Mouse (Mus musculus) myocyte (in vitro differentiated cells): Measurements from ENCODE around the gene Lrriq4. TPM values are rescaled to one million over a fixed set of nuclear protein-coding genes. Genes with fewer than 3 reads are reported as not detected.
A peak's percentile ranks its signal among the peaks of the same experiment; 100 is the strongest.
"Not testable (repeated sequence)": the region's sequence is repeated elsewhere in the genome, so short reads cannot be mapped to it uniquely, and the experiment has no call there.

ENCODE experiments used
- H3K27me3 ChIP-seq: one replicate; pipeline ENCODE4 v1.6.1; 2011; ENCODE audit not compliant: control insufficient read depth, insufficient read depth, insufficient read length
- H3K36me3 ChIP-seq: one replicate; pipeline ENCODE4 v1.6.1; 2011; ENCODE audit not compliant: control insufficient read depth, insufficient read depth
- H3K4me2 ChIP-seq: one replicate; pipeline ENCODE4 v1.6.1; 2011; ENCODE audit warnings: low read depth, control low read depth
- H3K4me3 ChIP-seq: one replicate; pipeline ENCODE4 v1.5.1; 2011; ENCODE audit warnings: mild to moderate bottlenecking, control low read depth, moderate library complexity
- H3K79me2 ChIP-seq: one replicate; pipeline ENCODE4 v1.6.1; 2011; ENCODE audit not compliant: control insufficient read depth, insufficient read depth
- H3ac ChIP-seq: one replicate; pipeline ENCODE4 v1.6.1; 2011; ENCODE audit not compliant: control insufficient read depth, insufficient read length
- CEBPB ChIP-seq: IDR thresholded peaks from 2 replicates; pipeline ENCODE4 v1.6.1; 2011; ENCODE audit warnings: mild to moderate bottlenecking, moderate library complexity; ENCODE audit not compliant: poor library complexity, insufficient read depth, severe bottlenecking
- E2F4 ChIP-seq: IDR thresholded peaks from one replicate; pipeline ENCODE4 v1.6.1; 2011; ENCODE audit warnings: mild to moderate bottlenecking, control low read depth, moderate library complexity; ENCODE audit not compliant: insufficient read depth
- MAX ChIP-seq: IDR thresholded peaks from one replicate; pipeline ENCODE4 v1.6.1; 2011; ENCODE audit warnings: low read depth, mild to moderate bottlenecking, control low read depth
- MYOD1 ChIP-seq, 3 experiments: IDR thresholded peaks; one replicate each; pipeline ENCODE4 v1.6.1; 2011; ENCODE audit warnings: control low read depth in 2 of 3, low read depth in 2 of 3, mild to moderate bottlenecking in 2 of 3, moderate library complexity in 1 of 3; ENCODE audit not compliant: insufficient read length in 2 of 3, control insufficient read depth in 1 of 3
- MYOG ChIP-seq, 3 experiments: IDR thresholded peaks; one replicate each; pipeline ENCODE4 v1.6.1; 2011; ENCODE audit warnings: control low read depth in 2 of 3, low read depth in 2 of 3, mild to moderate bottlenecking in 2 of 3; ENCODE audit not compliant: insufficient read length in 2 of 3, control insufficient read depth in 1 of 3, insufficient read depth in 1 of 3
- POLR2A ChIP-seq: IDR thresholded peaks from one replicate; pipeline ENCODE4 v1.6.1; 2011; ENCODE audit warnings: low read depth, mild to moderate bottlenecking, control low read depth, moderate library complexity; ENCODE audit not compliant: insufficient read length
- POLR2AphosphoS2 ChIP-seq: IDR thresholded peaks from one replicate; pipeline ENCODE4 v1.6.1; 2011; ENCODE audit warnings: low read depth, control low read depth; ENCODE audit not compliant: insufficient read length
- REST ChIP-seq: IDR thresholded peaks from one replicate; pipeline ENCODE4 v1.6.1; 2011; ENCODE audit warnings: mild to moderate bottlenecking, control low read depth, moderate library complexity; ENCODE audit not compliant: insufficient read depth, insufficient read length
- SRF ChIP-seq: IDR thresholded peaks from one replicate; pipeline ENCODE4 v1.6.1; 2011; ENCODE audit warnings: low read depth; ENCODE audit not compliant: control insufficient read depth, insufficient read length
- TCF12 ChIP-seq: IDR thresholded peaks from one replicate; pipeline ENCODE4 v1.6.1; 2011; ENCODE audit warnings: mild to moderate bottlenecking, control low read depth; ENCODE audit not compliant: poor library complexity, insufficient read depth, severe bottlenecking
- TCF3 ChIP-seq: IDR thresholded peaks from one replicate; pipeline ENCODE4 v1.6.1; 2011; ENCODE audit warnings: low read depth, control low read depth; ENCODE audit not compliant: insufficient read length
- USF1 ChIP-seq: IDR thresholded peaks from one replicate; pipeline ENCODE4 v1.6.1; 2011; ENCODE audit warnings: low read depth, mild to moderate bottlenecking, control low read depth, moderate library complexity
- polyA plus RNA-seq: library from polyadenylated mRNA; unstranded; fragments of >200 nt; fragmentation: generic; extraction: Trizol; gene quantifications from one replicate; pipeline ENCODE4 v1.2.1, GENCODE M21; 2012; ENCODE audit warnings: missing spikeins

Lrriq4 gene
- polyA plus RNA-seq, 1 experiment, result not detected

DNA sequence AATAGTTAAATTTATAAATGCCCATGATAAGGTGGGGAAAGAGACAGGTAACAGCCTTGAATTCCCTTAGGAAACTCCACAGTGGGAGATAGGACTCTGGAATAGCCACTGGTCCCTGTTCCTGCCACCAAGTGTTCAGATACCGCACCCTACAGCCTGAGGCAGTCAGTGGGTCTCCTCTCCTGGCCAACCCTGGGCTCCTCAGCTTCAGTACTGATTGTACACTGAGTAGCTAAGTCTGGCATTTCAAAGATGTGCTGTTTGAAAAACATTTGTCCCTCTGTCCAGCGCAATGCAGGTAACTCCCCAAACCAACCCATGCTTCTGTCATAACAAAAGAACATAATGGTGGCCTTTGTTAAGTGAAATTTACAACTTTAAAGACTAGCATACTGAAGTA is 51.4 kb downstream of the Lrriq4 start:
- Histone ChIP-seq H3ac (no peak overlapping the region), H3K79me2 (no peaks in the 10 kb centered on the region), H3K4me3 (no peak overlapping the region), H3K27me3 (no peaks in the 10 kb centered on the region), H3K36me3 (no peaks in the 10 kb centered on the region), H3K4me2 (no peak overlapping the region)
- TF ChIP-seq MAX (no peak), TCF3 (no peak), USF1 (no peak), SRF (no peak), CEBPB (no peak), MYOD1 (IDR thresholded peaks at IDR 0.05; ENCODE audit: control insufficient read depth in 1 of 3, insufficient read length in 2 of 3, low read depth in 2 of 3) (no peak), POLR2A (no peak)

DNA sequence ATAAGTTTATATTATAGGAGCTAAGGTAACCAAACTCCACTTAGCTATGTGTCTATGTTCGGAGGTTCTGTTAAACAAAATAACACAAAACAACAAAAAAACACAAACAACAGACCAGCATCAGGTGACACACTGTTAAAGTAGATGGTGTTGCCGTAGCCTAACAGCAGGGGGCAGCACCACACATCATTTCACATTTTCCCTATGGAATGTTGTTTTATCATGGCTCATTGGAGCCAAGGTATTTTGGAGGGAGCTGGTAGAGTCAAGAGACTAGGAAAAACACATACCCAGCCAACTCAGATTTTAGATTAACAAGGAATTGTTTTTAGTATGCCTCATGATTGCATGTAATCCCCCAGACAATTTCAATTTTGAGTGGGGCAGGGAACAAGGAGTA is 52.0 kb downstream of the Lrriq4 start:
- no peak overlapping the region for H3K4me3 ChIP-seq
- TF ChIP-seq REST (no peak), POLR2A (no peak), MAX (no peak), SRF (no peak), POLR2AphosphoS2 (no peak), CEBPB (no peak), USF1 (peak; percentile 69)
- no peaks in the 10 kb centered on the region for H3K79me2 ChIP-seq

DNA sequence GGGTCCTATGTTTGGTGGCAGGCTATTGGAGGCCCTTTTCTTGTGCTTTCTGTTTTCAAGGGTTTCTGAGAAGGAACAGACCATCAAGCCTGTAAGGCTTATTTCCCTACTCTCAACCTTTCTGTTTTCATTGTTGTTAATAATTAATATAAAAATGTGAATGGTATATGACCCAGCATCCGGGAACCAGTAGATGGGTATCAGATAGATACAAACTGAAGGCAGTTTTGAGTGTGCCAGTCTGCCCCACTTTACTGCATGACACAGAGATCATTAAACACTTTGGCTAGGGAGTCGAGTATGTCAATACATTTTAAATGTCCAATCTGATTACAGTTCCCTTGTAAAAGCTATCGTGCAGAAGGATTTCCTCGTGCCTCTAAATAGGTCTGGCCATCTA is 53.6 kb downstream of the Lrriq4 start:
- Histone ChIP-seq H3K79me2 (no peaks in the 10 kb centered on the region), H3K27me3 (no peaks in the 10 kb centered on the region), H3K36me3 (no peaks in the 10 kb centered on the region), H3K4me3 (no peak overlapping the region), H3K4me2 (no peak overlapping the region), H3ac (no peak overlapping the region)
- TF ChIP-seq REST (no peak), POLR2A (no peak), TCF3 (no peak), TCF12 (no peak), MAX (no peak), SRF (no peak), USF1 (no peak), CEBPB (no peak), MYOG (IDR thresholded peaks at IDR 0.05; ENCODE audit: control insufficient read depth in 1 of 3, insufficient read depth in 1 of 3, insufficient read length in 2 of 3, low read depth in 2 of 3) (no peak), MYOD1 (IDR thresholded peaks at IDR 0.05; ENCODE audit: control insufficient read depth in 1 of 3, insufficient read length in 2 of 3, low read depth in 2 of 3) (no peak), POLR2AphosphoS2 (no peak), E2F4 (no peak)

More for the DNA sequence above, 52.0 kb downstream of the Lrriq4 start:
- Histone ChIP-seq H3K27me3 (no peaks in the 10 kb centered on the region), H3K4me2 (no peak overlapping the region), H3K36me3 (no peaks in the 10 kb centered on the region), H3ac (no peak overlapping the region)

DNA sequence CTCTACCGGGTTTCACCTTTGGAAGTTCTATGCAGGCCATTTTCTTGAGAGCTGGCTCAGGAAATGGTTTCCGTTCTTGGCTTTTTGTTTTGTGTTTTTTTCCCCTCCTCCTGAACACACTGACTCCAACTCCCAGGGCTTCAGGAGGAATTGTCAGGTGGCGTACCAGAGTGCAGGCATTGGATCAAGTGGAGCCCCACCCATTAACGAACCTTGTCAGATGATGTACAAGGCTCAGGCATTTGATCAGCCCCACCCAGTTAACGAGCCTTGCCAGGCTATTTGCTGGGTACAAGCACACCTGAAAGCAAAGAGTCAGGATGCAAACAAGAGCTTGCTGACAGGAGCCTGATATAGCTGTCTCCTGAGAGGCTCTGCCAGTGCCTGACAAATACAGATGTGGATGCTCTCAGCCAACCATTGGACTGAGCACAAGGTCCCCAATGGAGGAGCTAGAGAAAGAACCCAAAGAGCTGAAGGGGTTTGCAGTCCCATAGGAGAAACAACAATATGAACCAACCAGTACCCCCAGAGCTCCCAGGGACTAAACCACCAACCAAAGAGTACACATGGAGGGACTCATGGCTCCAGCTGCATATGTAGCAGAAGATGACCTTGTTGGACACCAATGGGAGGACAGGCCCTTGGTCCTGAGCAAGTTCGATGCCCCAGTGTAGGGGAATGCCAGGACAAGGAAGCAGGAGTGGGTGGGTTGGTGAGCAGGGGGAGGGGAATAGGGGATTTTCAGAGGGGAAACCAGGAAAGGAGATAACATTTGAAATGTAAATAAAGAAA is 55.6 kb downstream of the Lrriq4 start, which contains the start of gene Lrrc31:
Gene Lrrc31, minus strand, starts transcription at position 133 of the 795 bp plus-strand sequence.
- H3K79me2 ChIP-seq, H3K4me3 ChIP-seq, H3K36me3 ChIP-seq, H3K4me2 ChIP-seq, H3ac ChIP-seq, H3K27me3 ChIP-seq: not testable (repeated sequence)

- H3K27me3 ChIP-seq, result no peaks in the 10 kb centered on the region
- no peaks in the 10 kb centered on the region for H3K36me3 ChIP-seq
- TF ChIP-seq REST, result no peak
- TF ChIP-seq E2F4, result no peak
- no peak for TF ChIP-seq USF1
- no peak for TF ChIP-seq TCF3
- TF ChIP-seq SRF, result no peak
- TF ChIP-seq POLR2AphosphoS2, result no peak
- TF ChIP-seq POLR2A, result no peak
- no peak overlapping the region for H3K4me2 ChIP-seq
- H3K79me2 ChIP-seq, result no peaks in the 10 kb centered on the region
- H3K4me3 ChIP-seq, result no peak overlapping the region
- H3ac ChIP-seq, result no peak overlapping the region
Observed at GRCm38 (mm10) chr3:30705977-30706376, 61.7 kb downstream of the Lrriq4 start.
